Mouse (Mus musculus) left cerebral cortex, postnatal 25 days (tissue): ENCODE measurements around the gene Il31ra. TPM values are rescaled to one million over a fixed set of nuclear protein-coding genes. Genes with fewer than 3 reads are reported as not detected.

Experiments
- DNase-seq, 2 experiments: peaks; one replicate each; pipeline ENCODE4 v3.0.0; 2022; ENCODE audit warnings: low spot score in 2 of 2, mixed read lengths in 1 of 2
- intact Hi-C: fragments of 180-260 bp; cut with DNase I; formaldehyde crosslinking; loops from one replicate; pipeline ENCODE4 v1.15.1; 2025
- total RNA-seq, 2 experiments: library from RNA; stranded (reverse); gene quantifications; 2 replicates each; pipeline ENCODE4 v1.2.3; 2021

Il31ra gene
- total RNA-seq, 2 experiments from 2014 or later, result 0.16 to 0.37 TPM

GRCm38 (mm10) chr13:112570768-112571167 is 23.4 kb downstream of the Il31ra start:
- intact Hi-C loops, result no loop called here
- no peak for DNase-seq

DNA sequence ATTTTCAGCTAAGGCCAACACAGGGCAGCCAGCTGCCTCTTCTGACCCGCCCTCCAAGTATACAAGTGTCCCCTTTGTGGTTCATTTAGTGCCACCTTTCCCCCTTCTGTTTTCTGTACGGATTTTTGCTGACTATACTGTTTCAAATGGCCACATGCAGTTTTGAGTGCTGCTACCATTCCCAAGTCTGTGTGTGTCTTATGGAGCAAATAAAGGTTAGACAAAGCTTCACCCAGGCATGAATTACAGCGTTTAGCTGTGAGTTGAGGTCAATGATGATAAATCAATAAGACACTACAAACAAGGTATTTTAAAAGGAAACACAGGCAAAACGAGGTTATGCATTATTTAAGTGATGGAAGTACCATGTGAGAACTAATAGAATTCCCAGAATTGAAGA is 24.6 kb downstream of the Il31ra start:
- intact Hi-C loops, result no loop called here
- no peak for DNase-seq

DNA sequence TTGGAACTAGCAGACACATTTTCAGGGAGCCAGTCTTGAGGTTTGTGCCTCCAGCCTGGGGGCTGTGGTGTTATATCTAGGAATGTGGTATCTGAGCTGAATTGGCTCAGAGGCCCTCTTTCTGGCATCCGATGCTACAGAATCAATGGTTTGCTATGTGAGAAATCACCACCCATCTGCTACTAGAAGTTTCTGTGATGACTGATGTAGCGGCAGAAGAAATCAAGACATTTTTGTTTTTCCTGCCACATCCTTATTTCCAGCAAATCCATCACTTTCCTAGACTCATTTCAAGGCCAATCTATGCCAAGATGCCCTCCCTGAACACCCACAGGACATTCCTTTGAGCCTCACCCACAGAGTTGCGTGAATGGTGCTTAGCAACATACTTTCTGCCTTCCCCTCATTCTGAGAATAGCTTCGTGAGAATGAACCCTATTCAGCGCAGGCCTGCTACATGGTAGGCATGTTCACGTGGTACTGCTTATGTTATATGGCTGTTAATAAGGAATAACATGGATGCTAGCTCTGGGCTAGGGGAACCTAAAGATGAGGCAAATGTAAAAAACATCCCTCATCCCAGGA is 33.5 kb downstream of the Il31ra start:
- intact Hi-C loops, result no loop called here
- peak; percentile 4 to 76 for DNase-seq

DNA sequence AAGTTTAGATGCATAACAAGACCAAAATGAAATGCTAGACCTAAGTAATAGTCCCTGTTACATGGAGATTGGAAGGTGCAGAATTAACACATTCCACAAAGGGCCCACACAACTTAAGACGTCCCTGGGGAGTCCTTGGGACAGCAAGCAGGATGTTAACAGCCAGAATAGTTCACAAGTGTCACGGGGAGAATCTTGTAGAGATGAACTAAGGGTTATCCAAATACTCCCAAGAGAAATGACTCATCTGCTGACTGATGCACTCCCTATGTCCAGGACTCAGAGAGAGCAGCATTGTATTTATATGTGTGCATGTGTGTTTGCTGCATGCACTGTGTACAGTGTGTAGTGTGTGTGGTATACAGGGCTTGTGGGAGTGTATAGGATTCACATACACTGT is 37.7 kb downstream of the Il31ra start:
- intact Hi-C loops, result no loop called here
- no peak for DNase-seq

- no peak for DNase-seq
- intact Hi-C loops, result no loop called here
Measured at GRCm38 (mm10) chr13:112553304-112553703, 40.9 kb downstream of the Il31ra start.

DNA sequence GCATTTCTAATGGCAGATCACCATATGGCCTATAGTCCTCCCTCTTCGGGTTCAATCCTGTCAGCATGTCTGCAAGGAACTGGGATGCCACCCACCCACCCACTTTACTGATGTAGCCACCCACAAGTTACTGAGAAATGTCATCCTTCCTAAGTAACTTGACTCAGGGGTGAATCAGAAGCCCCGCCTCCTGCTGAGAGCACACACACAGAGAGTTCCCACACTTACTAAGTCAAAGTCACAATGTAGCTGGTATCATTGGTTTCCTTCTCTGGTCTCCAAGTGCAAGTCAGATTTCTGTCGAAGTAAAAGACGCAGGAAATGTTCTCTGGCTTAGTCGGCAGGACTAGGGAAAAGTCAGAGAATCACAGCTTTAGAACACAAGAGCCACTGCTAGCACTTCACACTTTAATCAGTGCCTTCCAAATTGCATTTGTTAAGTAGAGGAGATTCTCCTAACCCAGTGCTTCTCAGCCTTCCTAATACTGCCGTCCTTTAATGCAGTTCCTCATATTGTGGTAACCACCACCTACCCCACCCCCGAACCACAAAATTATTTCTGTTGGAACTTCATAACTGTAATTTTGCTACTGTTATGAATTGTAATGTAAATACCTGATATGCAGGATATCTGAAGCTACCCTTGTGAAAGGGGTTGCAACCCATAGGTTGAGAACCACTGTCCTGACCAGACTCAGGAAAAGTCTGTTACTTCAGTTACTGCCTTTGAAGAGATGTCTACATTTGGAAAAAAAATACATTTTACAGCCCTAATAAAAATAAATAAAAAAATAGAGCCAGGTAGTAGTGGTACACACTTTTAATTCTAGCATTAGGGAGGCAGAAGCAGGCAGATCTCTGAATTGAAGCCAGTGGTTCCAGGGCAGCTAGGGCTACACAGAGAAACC is 42.3 kb downstream of the Il31ra start:
- peak in 1 of 2 experiments; percentile 11 for DNase-seq
- intact Hi-C loops, result no loop called here

DNA sequence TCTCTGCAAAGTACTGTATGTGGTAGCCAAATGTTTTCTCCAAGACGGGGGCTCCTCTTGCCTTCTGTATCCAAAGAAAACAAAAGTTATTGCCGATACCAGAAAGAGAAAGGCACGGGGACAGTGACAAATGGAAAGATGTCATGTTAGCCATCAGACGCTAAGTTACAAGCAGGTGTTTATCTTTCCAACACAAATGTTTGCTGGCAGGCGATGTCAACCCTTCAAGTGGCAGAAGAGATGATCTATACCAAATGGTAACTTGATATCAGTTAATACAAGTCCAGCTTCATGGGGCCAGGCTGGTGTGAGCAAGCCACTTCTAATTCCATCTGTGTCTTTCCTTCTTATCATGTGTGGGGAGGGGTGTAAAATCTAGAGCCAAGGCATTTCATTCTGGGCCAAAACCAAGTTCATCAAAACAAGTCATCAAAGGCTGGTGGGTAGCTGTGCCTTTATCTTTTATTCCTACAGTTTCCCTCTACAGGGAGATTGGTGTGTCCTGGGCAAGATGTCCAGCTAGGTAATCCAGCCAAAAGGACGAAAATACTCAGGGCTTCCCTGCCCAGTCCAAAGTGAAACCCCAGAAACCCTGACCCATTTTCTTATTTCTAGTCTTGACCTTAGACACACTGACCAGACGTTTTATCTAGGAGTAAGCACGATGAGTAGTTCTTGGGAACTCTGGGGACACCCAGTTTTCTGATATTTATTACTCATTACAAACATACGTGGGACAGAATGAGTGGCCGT is 52.8 kb downstream of the Il31ra start:
- intact Hi-C loops, result no loop called here
- DNase-seq, result no peak

- no peak for DNase-seq
- intact Hi-C loops, result no loop called here
Measured at GRCm38 (mm10) chr13:112540616-112541015, 53.5 kb downstream of the Il31ra start.

GRCm38 (mm10) chr13:112537065-112537464 is 57.1 kb downstream of the Il31ra start:
- no peak for DNase-seq
- intact Hi-C loops, result loop anchor here (10.0 kb wide), 1 partner anchor 752 kb away; no protein-coding TSS in a partner anchor

DNA sequence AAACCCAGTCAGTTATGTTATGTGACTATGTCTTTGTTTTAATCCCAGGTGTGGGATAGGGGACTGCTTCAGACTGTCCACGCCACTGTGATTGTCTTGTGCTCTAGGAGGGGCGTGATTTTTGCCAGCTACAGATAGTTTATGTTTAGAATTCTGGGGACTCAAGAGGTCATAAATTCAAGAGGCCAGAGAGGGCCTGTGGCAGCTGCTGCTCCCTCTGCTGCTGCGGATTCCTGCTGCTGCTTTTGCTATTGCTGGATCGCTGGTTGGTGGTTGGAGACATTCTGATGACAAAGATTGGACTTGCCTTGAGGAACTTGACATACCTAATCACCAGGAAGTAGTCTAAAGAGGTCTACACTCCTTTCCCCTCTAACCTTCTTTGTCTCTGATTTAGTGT is 57.5 kb downstream of the Il31ra start:
- intact Hi-C loops, result loop anchor here (10.0 kb wide), 1 partner anchor 752 kb away; no protein-coding TSS in a partner anchor
- no peak for DNase-seq

GRCm38 (mm10) chr13:112533556-112533955 is 60.6 kb downstream of the Il31ra start:
- no peak for DNase-seq
- intact Hi-C loops, result loop anchor here (10.0 kb wide), 1 partner anchor 749 kb away; no protein-coding TSS in a partner anchor

DNA sequence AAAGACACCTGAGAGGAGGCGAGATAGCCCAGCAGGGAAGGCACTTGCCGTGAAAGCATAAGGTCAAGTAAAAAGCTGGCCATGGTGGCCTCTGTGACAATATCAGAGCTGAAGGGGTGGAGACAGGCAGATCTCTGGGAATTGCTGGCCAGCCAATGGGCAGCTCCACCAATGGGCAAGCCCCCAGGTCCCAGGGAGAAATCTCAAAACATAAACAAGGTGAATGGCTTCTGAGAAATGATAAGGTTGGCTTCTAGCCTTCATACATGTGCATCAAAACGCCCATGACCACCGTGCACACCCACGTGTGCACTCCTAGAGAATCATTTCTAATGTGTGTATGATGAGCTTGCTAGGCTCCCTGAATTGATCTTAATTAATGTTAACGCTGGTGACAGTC is 61.9 kb downstream of the Il31ra start:
- intact Hi-C loops, result loop anchor here (10.0 kb wide), 1 partner anchor 747 kb away; no protein-coding TSS in a partner anchor
- DNase-seq, result no peak

GRCm38 (mm10) chr13:112529893-112530292 is 64.3 kb downstream of the Il31ra start:
- intact Hi-C loops, result loop anchor here (1.0 to 10.0 kb wide), 2 partner anchors 222 to 745 kb away; no protein-coding TSS in a partner anchor
- peak; percentile 69 to 73 for DNase-seq

- no peak for DNase-seq
- intact Hi-C loops, result no loop called here
Measured at GRCm38 (mm10) chr13:112527186-112527585, 67.0 kb downstream of the Il31ra start.

GRCm38 (mm10) chr13:112523346-112523970 is 70.7 kb downstream of the Il31ra start:
- DNase-seq, result no peak
- intact Hi-C loops, result no loop called here

DNA sequence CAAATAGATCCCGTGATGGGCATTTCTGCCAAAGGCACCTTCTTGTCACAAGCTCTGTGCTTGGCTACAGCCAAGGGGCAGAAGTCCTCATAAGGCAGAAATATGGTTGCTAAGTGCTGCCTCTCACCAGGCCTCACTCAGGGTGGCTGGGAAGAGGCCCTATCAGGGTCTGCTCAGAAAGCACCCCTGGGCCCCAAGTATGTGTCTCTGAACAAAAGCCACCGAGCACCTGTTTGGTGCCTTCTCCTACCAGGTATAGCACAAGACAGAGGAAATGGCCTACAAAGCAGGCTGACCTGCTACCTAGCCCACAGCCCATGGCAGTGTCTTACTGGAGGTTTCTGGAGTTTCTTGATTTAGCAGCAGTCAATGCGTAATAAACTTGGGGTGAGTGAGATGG is 71.3 kb downstream of the Il31ra start:
- intact Hi-C loops, result no loop called here
- no peak for DNase-seq

- DNase-seq, result no peak
- intact Hi-C loops, result no loop called here
Measured at GRCm38 (mm10) chr13:112522261-112522660, 71.9 kb downstream of the Il31ra start.

GRCm38 (mm10) chr13:112514546-112514945 is 79.6 kb downstream of the Il31ra start:
- no peak for DNase-seq
- intact Hi-C loops, result no loop called here

- DNase-seq, result no peak
- intact Hi-C loops, result no loop called here
Measured at GRCm38 (mm10) chr13:112512824-112513223, 81.3 kb downstream of the Il31ra start.

GRCm38 (mm10) chr13:112511810-112512209 is 82.3 kb downstream of the Il31ra start:
- no peak for DNase-seq
- intact Hi-C loops, result no loop called here
